Mouse (Mus musculus) hindbrain, embryonic 13.5 days (tissue): ENCODE data around the gene Lalba. TPM values are rescaled to one million over a fixed set of nuclear protein-coding genes. Genes with fewer than 3 reads are reported as not detected.
"Not testable (repeated sequence)": the region's sequence is repeated elsewhere in the genome, so short reads cannot be mapped to it uniquely, and the experiment has no call there.

ENCODE experiments used
- ATAC-seq: fragments of 200-750 bp; cut with Nextera tagmentation; 2 replicates; pipeline ENCODE4 v1.8.0; 2017; ENCODE audit warnings: moderate TSS enrichment; ENCODE audit not compliant: low FRiP score
- H3K27ac ChIP-seq: fragments of 300-500 bp; sonication (generic); 2 replicates; pipeline ENCODE4 v1.5.1; 2015; ENCODE audit warnings: inconsistent platforms, mild to moderate bottlenecking, moderate library complexity
- H3K27me3 ChIP-seq: fragments of 300-500 bp; sonication (generic); 2 replicates; pipeline ENCODE4 v1.6.1; 2015; ENCODE audit warnings: mild to moderate bottlenecking, inconsistent platforms
- H3K36me3 ChIP-seq: fragments of 300-500 bp; sonication (generic); 2 replicates; pipeline ENCODE4 v1.6.1; 2015; ENCODE audit warnings: mild to moderate bottlenecking, inconsistent platforms
- H3K4me1 ChIP-seq: fragments of 300-500 bp; sonication (generic); replicated peaks from 2 replicates; pipeline ENCODE4 v1.6.1; 2015; ENCODE audit warnings: inconsistent platforms
- H3K4me2 ChIP-seq: fragments of 300-500 bp; sonication (generic); 2 replicates; pipeline ENCODE4 v1.6.1; 2015; ENCODE audit warnings: inconsistent platforms, mild to moderate bottlenecking, moderate library complexity
- H3K4me3 ChIP-seq: fragments of 300-500 bp; sonication (generic); 2 replicates; pipeline ENCODE4 v1.5.1; 2015; ENCODE audit warnings: mild to moderate bottlenecking, inconsistent platforms
- H3K9ac ChIP-seq: fragments of 300-500 bp; sonication (generic); 2 replicates; pipeline ENCODE4 v1.6.1; 2015; ENCODE audit warnings: mild to moderate bottlenecking, inconsistent platforms
- H3K9me3 ChIP-seq: fragments of 300-500 bp; sonication (generic); 2 replicates; pipeline ENCODE4 v1.6.1; 2016; ENCODE audit warnings: inconsistent platforms
- WGBS: fragments of 180-500 bp; shearing (Covaris S2); methylation state at CpG from one replicate; pipeline ENCODE4 v1.1.7; 2015; 5-methylcytosine and 5-hydroxymethylcytosine counted together
- polyA plus RNA-seq: library from polyadenylated mRNA; unstranded; fragments of >200 nt; fragmentation: Nextera tagmentation; extraction: Ambion mirVana; gene quantifications from 2 replicates; pipeline ENCODE4 v1.2.1, GENCODE M21; 2015

Gene Lalba
- polyA plus RNA-seq: not detected in 2 replicates

DNA sequence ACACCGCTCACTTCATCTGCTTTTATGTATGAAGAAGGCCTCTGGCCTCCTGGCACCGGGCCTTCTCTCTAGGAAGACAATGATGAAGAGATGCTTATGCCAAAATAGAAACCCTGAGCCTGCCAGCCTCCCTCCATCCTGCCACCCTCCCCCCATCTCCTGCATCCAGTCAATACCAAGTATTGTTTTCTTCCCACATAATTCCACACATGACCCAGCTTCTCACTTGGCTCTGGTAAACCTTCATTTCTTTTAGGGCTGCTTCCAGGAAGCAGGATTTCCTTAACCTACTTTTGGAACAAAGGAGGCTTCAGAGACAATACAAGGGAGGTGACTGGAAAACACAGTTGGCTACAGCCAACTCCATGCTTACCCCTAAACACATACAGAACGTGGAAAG lies at the start of gene Lalba:
Gene Lalba (minus strand): TSS at position 21 of the 400 bp plus-strand sequence.
- H3K27ac ChIP-seq: no peak within 1 kb of the TSS
- no peaks in the 10 kb centered on the region for H3K36me3 ChIP-seq
- no peak within 1 kb of the TSS for H3K4me2 ChIP-seq
- H3K4me1 ChIP-seq: no peaks in the 10 kb centered on the region
- no peaks in the 10 kb centered on the region for H3K9me3 ChIP-seq
- H3K27me3 ChIP-seq: no peaks in the 10 kb centered on the region
- no peak within 1 kb of the TSS for H3K4me3 ChIP-seq
- no peak within 1 kb of the TSS for H3K9ac ChIP-seq
- ATAC-seq: no peak
- WGBS: 46% methylated on average over 3 of the region's 3 CpGs

DNA sequence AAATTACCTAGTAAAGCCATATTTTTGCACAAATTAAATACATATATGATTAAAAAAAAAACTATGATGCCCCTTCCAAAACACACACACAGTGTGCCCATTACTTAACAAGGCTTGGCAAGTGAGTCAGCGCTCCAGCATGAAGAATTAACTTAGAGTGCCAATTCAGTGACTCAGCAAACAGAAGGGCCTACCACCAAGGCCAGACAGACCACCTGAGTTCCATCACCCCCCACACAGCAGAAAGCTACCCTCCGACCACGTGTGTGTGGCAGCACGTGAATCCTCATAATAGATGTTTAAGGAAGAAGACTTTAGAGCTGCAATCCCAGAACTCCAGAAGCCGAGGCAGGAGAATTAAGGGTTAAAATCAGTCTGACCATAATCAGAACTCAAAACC lies 49.8 kb upstream of the Lalba start:
- peak overlapping the region; percentile 93 for H3K4me2 ChIP-seq
- no peaks in the 10 kb centered on the region for H3K27me3 ChIP-seq
- H3K4me1 ChIP-seq: peaks cover 33% of the 10 kb centered on the region
- H3K9me3 ChIP-seq: no peaks in the 10 kb centered on the region
- peaks cover 45% of the 10 kb centered on the region for H3K36me3 ChIP-seq
- no peak for ATAC-seq
- 37% methylated on average over 5 of the region's 5 CpGs for WGBS
- H3K4me3 ChIP-seq: peak overlapping the region; percentile 82
- H3K27ac ChIP-seq: no peak overlapping the region
- peak overlapping the region; percentile 90 for H3K9ac ChIP-seq

- Histone ChIP-seq H3K9me3 (no peaks in the 10 kb centered on the region), H3K4me1 (peaks cover 40% of the 10 kb centered on the region), H3K36me3 (peaks cover 82% of the 10 kb centered on the region), H3K27ac (no peak overlapping the region), H3K4me2 (no peak overlapping the region), H3K27me3 (no peaks in the 10 kb centered on the region), H3K9ac (no peak overlapping the region), H3K4me3 (no peak overlapping the region)
- 90% methylated on average over 5 of the region's 5 CpGs for WGBS
- ATAC-seq: no peak
Measured at GRCm38 (mm10) chr15:98528066-98528563, 45.6 kb upstream of the Lalba start.

- peaks cover 91% of the 10 kb centered on the region for H3K36me3 ChIP-seq
- H3K27ac ChIP-seq: no peak overlapping the region
- no peak overlapping the region for H3K4me2 ChIP-seq
- 98% methylated on average over 5 of the region's 5 CpGs for WGBS
- no peaks in the 10 kb centered on the region for H3K27me3 ChIP-seq
- ATAC-seq: no peak
- H3K4me1 ChIP-seq: peaks cover 32% of the 10 kb centered on the region
- no peak overlapping the region for H3K4me3 ChIP-seq
- no peaks in the 10 kb centered on the region for H3K9me3 ChIP-seq
- no peak overlapping the region for H3K9ac ChIP-seq
Measured at GRCm38 (mm10) chr15:98527056-98527771, 44.7 kb upstream of the Lalba start.

DNA sequence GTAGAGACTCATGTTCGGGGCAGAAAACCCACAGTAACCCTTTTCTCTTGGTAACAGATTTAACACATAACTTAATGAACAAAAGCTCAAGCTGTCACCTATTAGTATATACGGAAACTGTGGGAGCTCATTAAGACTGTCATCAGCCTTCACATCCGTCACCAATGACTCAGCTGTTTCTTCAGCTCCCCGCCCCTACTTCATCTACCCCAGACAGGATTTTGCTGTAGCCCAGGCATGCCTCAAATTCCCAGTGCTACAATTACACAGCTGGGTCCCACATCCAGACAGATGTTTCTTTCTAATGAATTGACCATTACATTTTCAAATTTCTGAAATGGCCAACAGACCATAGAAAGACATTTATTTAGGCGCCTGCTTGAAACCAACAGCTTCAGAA lies 43.5 kb upstream of the Lalba start:
- no peaks in the 10 kb centered on the region for H3K27me3 ChIP-seq
- H3K4me1 ChIP-seq: peaks cover 21% of the 10 kb centered on the region
- no peak overlapping the region for H3K9ac ChIP-seq
- no peak for ATAC-seq
- 0 out of 2 replicates have a peak overlapping the region, but pooled peaks have one; percentile 12 for H3K27ac ChIP-seq
- H3K4me2 ChIP-seq: no peak overlapping the region
- WGBS: 48% methylated on average over 5 of the region's 5 CpGs
- no peak overlapping the region for H3K4me3 ChIP-seq
- peaks cover 93% of the 10 kb centered on the region for H3K36me3 ChIP-seq
- no peaks in the 10 kb centered on the region for H3K9me3 ChIP-seq

DNA sequence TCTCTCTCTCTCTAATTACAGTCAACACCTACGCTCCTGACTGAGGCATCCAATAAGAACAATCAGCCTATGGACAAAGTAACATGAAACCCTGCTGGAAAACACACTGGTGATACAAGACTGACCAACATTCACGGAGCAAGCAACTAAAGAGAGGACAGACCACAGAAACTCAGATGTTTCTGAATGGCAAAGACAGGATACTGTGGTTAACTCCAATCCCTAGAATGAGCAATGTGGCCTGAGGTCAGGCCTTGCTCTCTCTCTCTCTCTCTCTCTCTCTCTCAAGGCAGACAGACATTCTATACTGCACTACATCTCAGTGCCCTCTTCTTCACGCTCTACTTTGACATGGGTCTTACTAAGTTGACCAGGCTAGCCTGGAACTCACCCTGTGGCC lies 38.7 kb upstream of the Lalba start:
- Histone ChIP-seq H3K36me3 (peaks cover 78% of the 10 kb centered on the region), H3K9me3 (no peaks in the 10 kb centered on the region), H3K4me3 (no peak overlapping the region), H3K4me1 (0 out of 2 replicates have a peak, but pooled peaks cover 4% of the 10 kb centered on the region), H3K27ac (no peak overlapping the region), H3K27me3 (no peaks in the 10 kb centered on the region), H3K9ac (no peak overlapping the region), H3K4me2 (no peak overlapping the region)
- 96% methylated on average over 3 of the region's 3 CpGs for WGBS
- ATAC-seq: no peak

- H3K4me1 ChIP-seq: no peaks in the 10 kb centered on the region
- no peak for ATAC-seq
- 70% methylated on average over 16 of the region's 16 CpGs for WGBS
Measured at GRCm38 (mm10) chr15:98517380-98518355, 35.1 kb upstream of the Lalba start.

DNA sequence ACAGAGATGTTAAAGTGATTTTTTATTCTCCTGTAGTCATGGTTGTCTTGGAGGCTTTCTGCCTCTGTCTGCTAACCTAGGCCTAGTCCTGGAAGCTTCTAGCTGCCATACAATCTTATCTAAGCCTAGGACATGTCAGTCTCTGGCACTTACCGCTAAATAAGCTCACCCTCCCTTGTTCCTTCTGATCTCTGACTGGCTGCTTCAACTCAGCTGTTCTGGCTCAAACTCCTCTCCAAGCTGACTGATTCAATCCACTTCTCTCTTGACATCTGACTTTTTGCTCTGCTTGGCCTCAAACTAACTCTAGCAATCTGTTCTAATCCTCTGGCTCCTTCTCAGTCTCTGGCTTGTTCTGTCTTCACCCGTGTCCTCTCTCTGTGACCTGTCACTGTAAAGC lies 32.3 kb upstream of the Lalba start:
- H3K9ac ChIP-seq, H3K4me2 ChIP-seq, ATAC-seq, H3K27me3 ChIP-seq, H3K9me3 ChIP-seq, H3K27ac ChIP-seq, H3K4me3 ChIP-seq, H3K4me1 ChIP-seq: not testable (repeated sequence)
- WGBS: 87% methylated on average over 2 of the region's 2 CpGs
- peaks cover 30% of the 10 kb centered on the region for H3K36me3 ChIP-seq

More at GRCm38 (mm10) chr15:98517380-98518355, 35.1 kb upstream of the Lalba start:
- Histone ChIP-seq H3K4me2 (no peak overlapping the region), H3K27me3 (no peaks in the 10 kb centered on the region), H3K27ac (no peak overlapping the region), H3K4me3 (no peak overlapping the region), H3K36me3 (peaks cover 55% of the 10 kb centered on the region), H3K9ac (no peak overlapping the region), H3K9me3 (no peaks in the 10 kb centered on the region)

DNA sequence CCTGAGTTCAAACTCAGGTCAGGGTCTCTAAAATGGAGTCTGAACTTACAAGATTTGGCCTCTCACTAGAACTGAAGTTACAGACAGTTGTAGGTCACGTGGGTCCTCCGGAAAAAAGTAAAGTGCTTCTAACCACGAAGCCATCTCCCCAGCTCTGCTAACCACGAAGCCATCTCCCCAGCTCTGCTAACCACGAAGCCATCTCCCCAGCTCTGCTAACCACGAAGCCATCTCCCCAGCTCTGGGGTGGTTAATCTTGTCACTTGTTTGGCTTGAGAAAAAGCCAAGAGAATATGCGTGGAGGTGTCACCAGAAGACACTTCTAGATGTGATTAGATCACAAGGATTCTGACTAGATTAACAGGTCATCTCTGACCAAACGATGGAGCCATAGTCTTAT lies 31.6 kb upstream of the Lalba start:
- Histone ChIP-seq H3K4me3 (no peak overlapping the region), H3K9me3 (no peaks in the 10 kb centered on the region), H3K9ac (no peak overlapping the region), H3K4me1 (peaks cover 9% of the 10 kb centered on the region), H3K4me2 (no peak overlapping the region), H3K27me3 (no peaks in the 10 kb centered on the region), H3K36me3 (peaks cover 25% of the 10 kb centered on the region), H3K27ac (no peak overlapping the region)
- no peak for ATAC-seq
- WGBS: 89% methylated on average over 8 of the region's 8 CpGs

DNA sequence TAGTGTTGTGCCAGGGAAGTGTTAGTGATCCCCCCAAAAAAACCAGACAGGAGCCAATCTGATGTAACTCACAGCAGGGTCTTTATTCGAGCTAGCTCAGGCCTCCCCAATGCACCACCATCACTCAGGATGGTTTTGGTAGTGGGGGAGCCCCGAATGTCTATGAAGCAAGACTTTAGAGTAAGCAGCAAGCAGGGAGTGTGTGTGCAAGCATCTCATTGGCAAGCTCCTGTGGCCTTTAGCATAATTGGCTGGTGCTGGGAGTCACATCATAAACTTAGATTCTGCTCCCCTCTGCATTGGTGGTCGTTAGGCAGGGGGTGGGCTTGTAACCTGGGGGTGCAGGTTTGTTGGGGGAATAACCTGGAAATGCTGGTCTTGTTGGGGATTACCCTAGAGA lies 31.2 kb upstream of the Lalba start:
- 79% methylated on average over 3 of the region's 3 CpGs for WGBS
- H3K27me3 ChIP-seq, ATAC-seq, H3K4me3 ChIP-seq, H3K9me3 ChIP-seq, H3K4me2 ChIP-seq, H3K4me1 ChIP-seq, H3K9ac ChIP-seq, H3K27ac ChIP-seq: not testable (repeated sequence)
- peaks cover 25% of the 10 kb centered on the region for H3K36me3 ChIP-seq

DNA sequence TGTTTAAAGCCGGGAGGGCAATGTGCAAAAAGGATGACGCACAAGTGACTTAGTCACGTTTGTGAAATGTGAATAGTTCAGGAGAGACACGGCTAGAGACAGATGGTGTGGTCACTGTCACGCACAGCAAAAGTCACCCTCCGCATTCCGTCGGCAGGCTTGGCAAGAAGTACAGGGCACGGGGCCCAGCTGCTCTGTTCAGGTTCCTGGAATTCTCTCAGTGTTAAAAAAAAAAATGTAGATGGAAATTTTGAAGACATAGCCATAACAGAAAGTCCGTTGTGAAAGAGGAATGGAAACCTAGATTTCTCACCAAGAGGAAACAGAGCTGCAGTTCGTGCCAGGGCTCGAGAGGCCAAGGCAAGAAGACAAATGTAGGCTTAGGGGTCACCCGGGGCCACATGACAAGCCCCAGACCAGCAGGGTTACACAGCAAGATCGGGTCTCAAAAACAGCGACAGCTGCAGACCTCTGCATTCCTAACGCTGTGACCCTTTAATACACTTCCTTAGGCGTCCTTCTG lies 30.3 kb upstream of the Lalba start:
- WGBS: 47% methylated on average over 17 of the region's 17 CpGs
- H3K4me1 ChIP-seq: peaks cover 9% of the 10 kb centered on the region

GRCm38 (mm10) chr15:98512232-98512631 lies 29.7 kb upstream of the Lalba start:
- WGBS: 55% methylated on average over 8 of the region's 8 CpGs
- H3K4me1 ChIP-seq: peaks cover 9% of the 10 kb centered on the region
- no peaks in the 10 kb centered on the region for H3K27me3 ChIP-seq
- no peak overlapping the region for H3K9ac ChIP-seq
- no peak overlapping the region for H3K4me2 ChIP-seq
- H3K4me3 ChIP-seq: no peak overlapping the region
- no peak for ATAC-seq
- H3K27ac ChIP-seq: no peak overlapping the region
- peaks cover 11% of the 10 kb centered on the region for H3K36me3 ChIP-seq
- H3K9me3 ChIP-seq: no peaks in the 10 kb centered on the region

More for the DNA sequence above, 30.3 kb upstream of the Lalba start:
- Histone ChIP-seq H3K4me3 (no peak overlapping the region), H3K4me2 (no peak overlapping the region), H3K27ac (no peak overlapping the region), H3K9me3 (no peaks in the 10 kb centered on the region), H3K9ac (no peak overlapping the region), H3K36me3 (peaks cover 18% of the 10 kb centered on the region), H3K27me3 (no peaks in the 10 kb centered on the region)
- ATAC-seq: no peak
